Mouse (Mus musculus) CD4-positive, CD25-positive, alpha-beta regulatory T cell, adult 4 months (primary cell): ENCODE measurements around the gene Ddx28. TPM values are rescaled to one million over a fixed set of nuclear protein-coding genes. Genes with fewer than 3 reads are reported as not detected.

ENCODE experiments used
- ATAC-seq: one replicate; pipeline ENCODE4 v1.8.0; 2017
- polyA plus RNA-seq, 2 experiments: library from polyadenylated mRNA; unstranded; fragments of 100-300 nt; shearing (Covaris generic); gene quantifications; one replicate each; pipeline ENCODE4 v1.2.1; 2017

Gene Ddx28
- polyA plus RNA-seq, 2 experiments from 2014 or later = 8.4 to 13.2 TPM

GRCm38 (mm10) chr8:105965905-105966341 lies 45.8 kb downstream of the Ddx28 start, which contains the start of gene Slc12a4:
Slc12a4 (minus strand) TSS chr8:105966097.
- peak; percentile 83 for ATAC-seq

- peak; percentile 76 for ATAC-seq
These were observed 46.3 kb downstream of the Ddx28 start for GRCm38 (mm10) chr8:105965266-105965904.

GRCm38 (mm10) chr8:105964506-105965265 lies 47.0 kb downstream of the Ddx28 start:
- no peak for ATAC-seq

- ATAC-seq = no peak
These were observed 50.1 kb downstream of the Ddx28 start for GRCm38 (mm10) chr8:105961536-105961935.

- ATAC-seq = no peak
These were observed 50.6 kb downstream of the Ddx28 start for GRCm38 (mm10) chr8:105961101-105961500.

Other genes with a start within 250 kb of the Ddx28 start
- 1 to 10 TPM; 7.6 to 10.0 TPM for gene Ranbp10, start 184.5 kb downstream of the Ddx28 start, polyA plus RNA-seq
- gene Tsnaxip1, start 184.2 kb downstream of the Ddx28 start, polyA plus RNA-seq = under 1 TPM in 1 of 2 experiments, not detected in 1; 0.19 TPM
- 10 to 100 TPM; 14.1 to 23.3 TPM for gene Cenpt, start 158.6 kb downstream of the Ddx28 start, polyA plus RNA-seq
- 1 to 10 TPM; 4.5 to 6.0 TPM for gene Thap11, start 156.8 kb downstream of the Ddx28 start, polyA plus RNA-seq
- gene Nutf2, start 151.3 kb downstream of the Ddx28 start, polyA plus RNA-seq = 10 to 100 TPM in 1 of 2 experiments, 1 to 10 TPM in 1; 9.9 to 48.7 TPM
- gene Edc4, start 131.0 kb downstream of the Ddx28 start, polyA plus RNA-seq = 10 to 100 TPM; 30.2 to 66.0 TPM
- 1 to 10 TPM in 1 of 2 experiments, not detected in 1; 1.5 TPM for gene Nrn1l, start 118.3 kb downstream of the Ddx28 start, polyA plus RNA-seq
- gene Pskh1, start 111.4 kb downstream of the Ddx28 start, polyA plus RNA-seq = 10 to 100 TPM; 10.6 to 18.1 TPM
- gene Ctrl, start 78.0 kb downstream of the Ddx28 start, polyA plus RNA-seq = 1 to 10 TPM; 1.6 to 3.6 TPM
- gene Psmb10, start 73.4 kb downstream of the Ddx28 start, polyA plus RNA-seq = 100 to 1,000 TPM; 339 to 391 TPM
- under 1 TPM in 1 of 2 experiments, not detected in 1; 0.40 TPM for gene Lcat, start 68.5 kb downstream of the Ddx28 start, polyA plus RNA-seq
- gene Slc12a4, start 45.8 kb downstream of the Ddx28 start, polyA plus RNA-seq = 1 to 10 TPM; 4.5 to 7.2 TPM
- gene Dpep3, start 32.5 kb downstream of the Ddx28 start, polyA plus RNA-seq = not detected
- gene Dus2, start 20.5 kb downstream of the Ddx28 start, polyA plus RNA-seq = 10 to 100 TPM; 24.3 to 30.5 TPM
- gene Dpep2nb, start 5.9 kb downstream of the Ddx28 start, polyA plus RNA-seq = not detected
- 10 to 100 TPM; 28.1 to 32.3 TPM for gene Nfatc3, start 47.0 kb upstream of the Ddx28 start, polyA plus RNA-seq
- not detected for gene Esrp2, start 125.1 kb upstream of the Ddx28 start, polyA plus RNA-seq
- 1 to 10 TPM; 4.8 to 7.7 TPM for gene Pla2g15, start 138.5 kb upstream of the Ddx28 start, polyA plus RNA-seq
- gene Slc7a6, start 157.0 kb upstream of the Ddx28 start, polyA plus RNA-seq = 10 to 100 TPM; 28.6 to 43.7 TPM
- gene Slc7a6os, start 199.1 kb upstream of the Ddx28 start, polyA plus RNA-seq = 10 to 100 TPM; 24.6 to 28.9 TPM
- 10 to 100 TPM; 31.5 to 46.0 TPM for gene Prmt7, start 199.1 kb upstream of the Ddx28 start, polyA plus RNA-seq